Mouse (Mus musculus) intestine, embryonic 14.5 days (tissue): ENCODE data around the gene Cdk5rap2. TPM values are rescaled to one million over a fixed set of nuclear protein-coding genes. Genes with fewer than 3 reads are reported as not detected.

ENCODE experiments used
- ATAC-seq: fragments of 200-750 bp; cut with Nextera tagmentation; replicated peaks from 2 replicates; pipeline ENCODE4 v1.8.0; 2017; ENCODE audit warnings: low read depth, moderate number of reproducible peaks, moderate TSS enrichment, moderate library complexity; ENCODE audit not compliant: low FRiP score, low TSS enrichment
- DNase-seq: peaks from one replicate; pipeline ENCODE4 v3.0.0-alpha.2; 2018; ENCODE audit warnings: low spot score
- H3K27ac ChIP-seq: fragments of 300-500 bp; sonication (generic); 2 replicates; pipeline ENCODE4 v1.5.1; 2014; ENCODE audit warnings: low read depth, mild to moderate bottlenecking, control low read depth
- H3K27me3 ChIP-seq: fragments of 300-500 bp; sonication (generic); replicated peaks from 2 replicates; pipeline ENCODE4 v1.6.1; 2014; ENCODE audit warnings: low read length, control low read depth; ENCODE audit not compliant: control insufficient read depth, insufficient read depth
- H3K36me3 ChIP-seq: fragments of 300-500 bp; sonication (generic); 2 replicates; pipeline ENCODE4 v1.6.1; 2014; ENCODE audit warnings: low read length, control low read depth; ENCODE audit not compliant: control insufficient read depth, insufficient read depth
- H3K4me1 ChIP-seq: fragments of 300-500 bp; sonication (generic); replicated peaks from 2 replicates; pipeline ENCODE4 v1.6.1; 2014; ENCODE audit warnings: low read length, control low read depth, mixed read lengths; ENCODE audit not compliant: control insufficient read depth, insufficient read depth
- H3K4me2 ChIP-seq: fragments of 300-500 bp; sonication (generic); 2 replicates; pipeline ENCODE4 v1.6.1; 2014; ENCODE audit warnings: low read length
- H3K4me3 ChIP-seq: fragments of 300-500 bp; sonication (generic); 2 replicates; pipeline ENCODE4 v1.5.1; 2014; ENCODE audit warnings: low read depth, low read length, control low read depth, mixed read lengths
- H3K9ac ChIP-seq: fragments of 300-500 bp; sonication (generic); 2 replicates; pipeline ENCODE4 v1.6.1; 2014; ENCODE audit warnings: mild to moderate bottlenecking, low read length
- H3K9me3 ChIP-seq: fragments of 300-500 bp; sonication (generic); 2 replicates; pipeline ENCODE4 v1.6.1; 2016; ENCODE audit warnings: low read length, control low read depth; ENCODE audit not compliant: control insufficient read depth
- WGBS: fragments of 180-500 bp; shearing (Covaris S2); extraction: QIAGEN DNeasy Blood & Tissue Kit; methylation state at CpG from one replicate; pipeline ENCODE4 v1.1.7; 2014; 5-methylcytosine and 5-hydroxymethylcytosine counted together
- polyA plus RNA-seq: library from polyadenylated mRNA; unstranded; fragments of >200 nt; fragmentation: Nextera tagmentation; extraction: Ambion mirVana; gene quantifications from 2 replicates; pipeline ENCODE4 v1.2.1, GENCODE M21; 2014

The Cdk5rap2 gene
- polyA plus RNA-seq, 1 experiment from 2014 or later = 20.0 TPM

DNA sequence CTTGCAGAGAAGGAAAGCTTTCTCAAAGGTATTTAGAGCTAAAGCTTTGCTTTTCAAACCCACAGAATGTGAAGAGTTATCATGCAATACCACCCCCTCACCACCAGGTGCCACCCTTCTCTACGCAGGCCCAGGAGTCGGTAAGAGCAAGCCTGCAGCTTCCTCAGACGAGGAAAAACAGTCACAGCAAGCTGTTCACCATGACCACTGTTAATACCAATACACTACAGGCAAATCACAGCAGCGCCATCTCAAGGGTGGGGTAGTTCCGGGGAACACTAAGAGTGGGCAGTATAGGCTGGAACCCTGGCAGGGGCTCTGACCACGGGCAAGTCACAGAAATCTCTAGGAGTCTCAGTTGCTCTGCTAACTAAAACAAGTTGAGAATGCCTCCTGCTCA lies 145.0 kb downstream of the Cdk5rap2 start:
- no peak overlapping the region for H3K4me3 ChIP-seq
- no peaks in the 10 kb centered on the region for H3K27me3 ChIP-seq
- no peak overlapping the region for H3K27ac ChIP-seq
- no peak for ATAC-seq
- WGBS = 71% methylated on average over 6 of the region's 6 CpGs
- peaks cover 66% of the 10 kb centered on the region for H3K36me3 ChIP-seq
- DNase-seq = peak; percentile 55
- no peak overlapping the region for H3K4me2 ChIP-seq
- no peak overlapping the region for H3K9ac ChIP-seq
- H3K4me1 ChIP-seq = no peaks in the 10 kb centered on the region
- H3K9me3 ChIP-seq = no peaks in the 10 kb centered on the region

DNA sequence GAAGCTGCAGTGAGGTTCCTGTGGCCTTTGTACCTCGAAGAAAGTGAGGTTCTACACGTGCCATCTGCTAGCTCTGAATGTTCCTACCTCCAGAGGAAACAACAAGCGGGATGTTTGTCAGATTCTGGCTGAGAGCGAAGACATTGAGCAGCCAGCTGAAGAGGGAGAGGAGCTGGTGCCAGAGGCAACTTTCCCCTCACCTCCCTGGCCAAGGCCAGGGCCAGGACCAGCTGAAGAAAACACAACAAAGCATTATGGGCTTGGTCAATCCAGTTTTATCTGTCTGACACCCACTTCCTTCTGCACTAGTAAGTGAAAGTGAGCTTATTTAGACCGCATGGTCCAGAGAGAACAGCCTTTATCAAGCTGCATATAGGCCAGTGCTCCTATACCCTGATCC lies 147.4 kb downstream of the Cdk5rap2 start:
- ATAC-seq = no peak

GRCm38 (mm10) chr4:70261315-70261714 lies 148.9 kb downstream of the Cdk5rap2 start:
- Histone ChIP-seq H3K9me3 (no peaks in the 10 kb centered on the region), H3K4me1 (no peaks in the 10 kb centered on the region), H3K27ac (no peak overlapping the region), H3K9ac (no peak overlapping the region), H3K36me3 (peaks cover 63% of the 10 kb centered on the region), H3K4me2 (no peak overlapping the region), H3K27me3 (no peaks in the 10 kb centered on the region), H3K4me3 (no peak overlapping the region)
- no peak for ATAC-seq
- no peak for DNase-seq
- 82% methylated on average over 5 of the region's 5 CpGs for WGBS

More for the DNA sequence above, 147.4 kb downstream of the Cdk5rap2 start:
- no peak overlapping the region for H3K4me2 ChIP-seq
- no peak overlapping the region for H3K4me3 ChIP-seq
- H3K4me1 ChIP-seq = no peaks in the 10 kb centered on the region
- no peak for DNase-seq
- H3K27me3 ChIP-seq = no peaks in the 10 kb centered on the region
- H3K9ac ChIP-seq = no peak overlapping the region
- peaks cover 68% of the 10 kb centered on the region for H3K36me3 ChIP-seq
- no peaks in the 10 kb centered on the region for H3K9me3 ChIP-seq
- 83% methylated on average over 5 of the region's 5 CpGs for WGBS
- no peak overlapping the region for H3K27ac ChIP-seq

GRCm38 (mm10) chr4:70260419-70260807 lies 149.8 kb downstream of the Cdk5rap2 start:
- ATAC-seq = no peak
- no peak for DNase-seq
- Histone ChIP-seq H3K4me1 (no peaks in the 10 kb centered on the region), H3K9ac (no peak overlapping the region), H3K4me2 (no peak overlapping the region), H3K36me3 (peaks cover 56% of the 10 kb centered on the region), H3K27ac (no peak overlapping the region), H3K4me3 (no peak overlapping the region), H3K9me3 (no peaks in the 10 kb centered on the region), H3K27me3 (no peaks in the 10 kb centered on the region)
- WGBS = 90% methylated on average over 11 of the region's 11 CpGs

- Histone ChIP-seq H3K4me3 (no peak overlapping the region), H3K27me3 (no peaks in the 10 kb centered on the region), H3K27ac (no peak overlapping the region), H3K9ac (no peak overlapping the region), H3K9me3 (no peaks in the 10 kb centered on the region), H3K4me1 (no peaks in the 10 kb centered on the region), H3K36me3 (peaks cover 53% of the 10 kb centered on the region), H3K4me2 (no peak overlapping the region)
- 87% methylated on average over 3 of the region's 3 CpGs for WGBS
- ATAC-seq (no peak), DNase-seq (no peak)
Measured at GRCm38 (mm10) chr4:70259726-70260418, 150.4 kb downstream of the Cdk5rap2 start.

GRCm38 (mm10) chr4:70258826-70259225 lies 151.4 kb downstream of the Cdk5rap2 start:
- H3K9me3 ChIP-seq = no peaks in the 10 kb centered on the region
- H3K27ac ChIP-seq = no peak overlapping the region
- no peak for DNase-seq
- no peak overlapping the region for H3K4me3 ChIP-seq
- ATAC-seq = no peak
- H3K36me3 ChIP-seq = peaks cover 44% of the 10 kb centered on the region
- no peaks in the 10 kb centered on the region for H3K4me1 ChIP-seq
- H3K4me2 ChIP-seq = no peak overlapping the region
- H3K27me3 ChIP-seq = no peaks in the 10 kb centered on the region
- H3K9ac ChIP-seq = no peak overlapping the region
- 83% methylated on average over 9 of the region's 9 CpGs for WGBS

GRCm38 (mm10) chr4:70258205-70258604 lies 152.0 kb downstream of the Cdk5rap2 start:
- Histone ChIP-seq H3K4me1 (no peaks in the 10 kb centered on the region), H3K4me3 (no peak overlapping the region), H3K27ac (no peak overlapping the region), H3K9me3 (no peaks in the 10 kb centered on the region), H3K9ac (no peak overlapping the region), H3K4me2 (no peak overlapping the region), H3K36me3 (peaks cover 38% of the 10 kb centered on the region), H3K27me3 (no peaks in the 10 kb centered on the region)
- WGBS = 89% methylated on average over 6 of the region's 6 CpGs
- ATAC-seq (no peak), DNase-seq (no peak)

- H3K36me3 ChIP-seq = peaks cover 19% of the 10 kb centered on the region
- no peak overlapping the region for H3K4me2 ChIP-seq
- no peak for DNase-seq
- H3K27ac ChIP-seq = no peak overlapping the region
- no peaks in the 10 kb centered on the region for H3K4me1 ChIP-seq
- no peak overlapping the region for H3K4me3 ChIP-seq
- H3K9me3 ChIP-seq = no peaks in the 10 kb centered on the region
- no peak overlapping the region for H3K9ac ChIP-seq
- no peak for ATAC-seq
- WGBS = 81% methylated on average over 5 of the region's 5 CpGs
- H3K27me3 ChIP-seq = no peaks in the 10 kb centered on the region
Measured at GRCm38 (mm10) chr4:70251782-70252181, 158.5 kb downstream of the Cdk5rap2 start.

DNA sequence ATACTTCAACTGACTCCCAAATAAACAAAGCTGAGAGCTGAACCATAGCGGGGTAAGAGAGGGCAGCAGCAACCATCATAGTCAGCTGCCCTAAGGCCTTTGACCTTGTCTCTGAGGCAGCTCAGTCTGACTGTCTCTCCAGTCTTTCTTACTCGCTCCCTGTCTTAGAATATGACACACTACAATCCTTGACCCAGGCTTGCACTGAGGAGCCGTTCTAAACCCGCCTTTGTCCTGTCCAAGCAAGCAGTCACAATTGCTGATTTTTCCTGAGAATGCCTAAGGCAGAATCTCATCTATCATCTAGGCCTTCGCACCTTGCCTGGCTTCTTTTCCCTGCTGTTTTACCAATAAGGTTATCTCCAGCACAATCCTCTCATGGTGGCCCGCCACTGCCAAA lies 164.5 kb downstream of the Cdk5rap2 start:
- no peak overlapping the region for H3K27ac ChIP-seq
- no peak overlapping the region for H3K4me3 ChIP-seq
- H3K4me2 ChIP-seq = no peak overlapping the region
- DNase-seq (no peak), ATAC-seq (no peak)
- 64% methylated on average over 6 of the region's 6 CpGs for WGBS
- H3K9me3 ChIP-seq = no peaks in the 10 kb centered on the region
- H3K4me1 ChIP-seq = no peaks in the 10 kb centered on the region
- no peak overlapping the region for H3K9ac ChIP-seq
- H3K27me3 ChIP-seq = no peaks in the 10 kb centered on the region
- H3K36me3 ChIP-seq = peaks cover 57% of the 10 kb centered on the region
